Mouse (Mus musculus): ENCODE measurements around the gene Fam43b.

- no peak for TF ChIP-seq CTCF (conservative IDR thresholded peaks at IDR 0.05; ENCODE audit: insufficient read depth, insufficient read length, low read depth, low read length)
- TF ChIP-seq POLR2A (IDR thresholded peaks at IDR 0.05; ENCODE audit: low read depth, low read length): peak; percentile 47
These were observed 38.3 kb upstream of the Fam43b start, which contains the start of gene Mul1 for GRCm38 (mm10) chr4:138434347-138435316.
